Mouse (Mus musculus) left cerebral cortex, postnatal 36 days (tissue): ENCODE measurements around the gene BC048507. TPM values are rescaled to one million over a fixed set of nuclear protein-coding genes. Genes with fewer than 3 reads are reported as not detected.
"Not testable (repeated sequence)": the region's sequence is repeated elsewhere in the genome, so short reads cannot be mapped to it uniquely, and the experiment has no call there.

ENCODE experiments used
- DNase-seq, 2 experiments: peaks; one replicate each; pipeline ENCODE4 v3.0.0; 2021 to 2022; ENCODE audit warnings: low spot score in 2 of 2, mixed read lengths in 1 of 2
- intact Hi-C: fragments of 180-260 bp; cut with DNase I; formaldehyde crosslinking; loops from one replicate; pipeline ENCODE4 v1.15.1; 2025
- total RNA-seq, 2 experiments: library from RNA; stranded (reverse); gene quantifications; 2 replicates each; pipeline ENCODE4 v1.2.3; 2021

The BC048507 gene
- total RNA-seq, result not detected

GRCm38 (mm10) chr13:67863026-67863425, at the start of gene BC048507:
BC048507 (plus strand) TSS chr13:67863326.
- intact Hi-C loops, result no loop called here
- no peak for DNase-seq

- peak; percentile 79 to 83 for DNase-seq
- intact Hi-C loops, result loop anchor here (5.0 to 10.0 kb wide), 3 partner anchors 37 to 729 kb away; partner anchors contain the start of genes Zfp493 and Zfp85
Observed at GRCm38 (mm10) chr13:67813710-67814660, 49.1 kb upstream of the BC048507 start, which contains the start of gene Zfp273. Zfp273 (plus strand) TSS chr13:67813740.

- no peak for DNase-seq
- intact Hi-C loops, result loop anchor here (10.0 kb wide), 2 partner anchors 64 to 734 kb away; partner anchors contain the start of gene Zfp85
Observed at GRCm38 (mm10) chr13:67818636-67819035, 44.5 kb upstream of the BC048507 start.

GRCm38 (mm10) chr13:67830911-67831336, 32.2 kb upstream of the BC048507 start, which contains the start of gene Gm10037:
Gm10037 (plus strand) TSS chr13:67831106.
- DNase-seq, result peak; percentile 64 to 73
- intact Hi-C loops, result loop anchor here (10.0 kb wide), 1 partner anchor 106 kb away; the partner anchor contains the start of gene Zfp65

- not testable (repeated sequence) for DNase-seq
- intact Hi-C loops, result loop anchor here (10.0 kb wide), 1 partner anchor 108 kb away; the partner anchor contains the start of gene Zfp65
Observed at GRCm38 (mm10) chr13:67833137-67833536, 30.0 kb upstream of the BC048507 start.

- no peak for DNase-seq
- intact Hi-C loops, result loop anchor here (1.0 kb wide), 1 partner anchor 206 kb away; the partner anchor contains the start of genes Gm49345 and Zfp729a
Observed at GRCm38 (mm10) chr13:67843775-67844118, 19.4 kb upstream of the BC048507 start.

GRCm38 (mm10) chr13:67844119-67844852, 18.8 kb upstream of the BC048507 start:
- intact Hi-C loops, result loop anchor here (1.0 kb wide), 1 partner anchor 207 kb away; the partner anchor contains the start of genes Gm49345 and Zfp729a

GRCm38 (mm10) chr13:67844853-67845194, 18.3 kb upstream of the BC048507 start:
- peak in 1 of 2 experiments; percentile 5 for DNase-seq
- intact Hi-C loops, result loop anchor here (1.0 kb wide), 1 partner anchor 208 kb away; the partner anchor contains the start of genes Gm49345 and Zfp729a

More at GRCm38 (mm10) chr13:67844119-67844852, 18.8 kb upstream of the BC048507 start:
- peak; percentile 32 to 43 for DNase-seq

- DNase-seq, result no peak
- intact Hi-C loops, result no loop called here
Observed at GRCm38 (mm10) chr13:67850361-67850760, 12.8 kb upstream of the BC048507 start.

- intact Hi-C loops, result no loop called here
- no peak for DNase-seq
Observed at GRCm38 (mm10) chr13:67853130-67853529, 10.0 kb upstream of the BC048507 start.

- no peak for DNase-seq
- intact Hi-C loops, result no loop called here
Observed at GRCm38 (mm10) chr13:67853983-67854382, 9.1 kb upstream of the BC048507 start.

- intact Hi-C loops, result no loop called here
- no peak for DNase-seq
Observed at GRCm38 (mm10) chr13:67857317-67857716, 5.8 kb upstream of the BC048507 start.

- DNase-seq, result no peak
- intact Hi-C loops, result no loop called here
Observed at GRCm38 (mm10) chr13:67862508-67862907, 618 bp upstream of the BC048507 start.

- no peak for DNase-seq
- intact Hi-C loops, result no loop called here
Observed at GRCm38 (mm10) chr13:67864764-67865350, 1.7 kb downstream of the BC048507 start.

- intact Hi-C loops, result no loop called here
- no peak for DNase-seq
Observed at GRCm38 (mm10) chr13:67867899-67868298, 4.8 kb downstream of the BC048507 start.

- DNase-seq, intact Hi-C loops: not testable (repeated sequence)
Observed at GRCm38 (mm10) chr13:67876049-67876698, 13.0 kb downstream of the BC048507 start.

- intact Hi-C loops, result no loop called here
- no peak for DNase-seq
Observed at GRCm38 (mm10) chr13:67876699-67877254, 13.7 kb downstream of the BC048507 start.

GRCm38 (mm10) chr13:67883966-67884365, 20.8 kb downstream of the BC048507 start:
- intact Hi-C loops, result no loop called here
- DNase-seq, result no peak

- no peak for DNase-seq
- intact Hi-C loops, result no loop called here
Observed at GRCm38 (mm10) chr13:67909759-67910158, 46.6 kb downstream of the BC048507 start.
